Mouse (Mus musculus): ENCODE results near the gene Cel. TPM values are rescaled to one million over a fixed set of nuclear protein-coding genes. Genes with fewer than 3 reads are reported as not detected.

Cel gene
- polyA plus RNA-seq, 1 experiment from 2014 or later: not detected

- TF ChIP-seq EP300 (IDR thresholded peaks at IDR 0.05; ENCODE audit: low read depth) (peak; percentile 42; the same call in 1 of the 2 replicates), CTCF (IDR thresholded peaks at IDR 0.05; ENCODE audit: low read depth) (no peak)
- Histone ChIP-seq H3K9me3 (ENCODE audit: low read length) (no peaks in the 10 kb centered on the region), H3K27me3 (ENCODE audit: insufficient read depth, low read length) (no peaks in the 10 kb centered on the region), H3K27ac (ENCODE audit: low read depth) (peak overlapping the region; percentile 70), H3K9ac (replicated peaks) (peak overlapping the region; percentile 35), H3K4me3 (ENCODE audit: low read depth, low read length) (no peak overlapping the region), H3K4me2 (ENCODE audit: low read depth, low read length) (peak overlapping the region; percentile 52; the same call in 1 of the 2 replicates), H3K36me3 (replicated peaks; ENCODE audit: insufficient read depth, low read length) (no peaks in the 10 kb centered on the region), H3K4me1 (ENCODE audit: insufficient read depth) (peaks cover 52% of the 10 kb centered on the region)
- WGBS (ENCODE audit: insufficient replicate concordance): 21% methylated on average over 12 of the region's 12 CpGs
- DNase-seq (peak; percentile 31), ATAC-seq (no peak)
Observed at GRCm38 (mm10) chr2:28598692-28599568, 35.7 kb upstream of the Cel start.

GRCm38 (mm10) chr2:28597733-28598547 lies 34.7 kb upstream of the Cel start:
- peaks cover 55% of the 10 kb centered on the region for H3K4me1 ChIP-seq (ENCODE audit: insufficient read depth)
- DNase-seq: peak; percentile 63
- TF ChIP-seq EP300 (IDR thresholded peaks at IDR 0.05; ENCODE audit: low read depth) (peak; percentile 99), CTCF (IDR thresholded peaks at IDR 0.05; ENCODE audit: low read depth) (no peak)
- H3K27ac ChIP-seq (ENCODE audit: low read depth): peak overlapping the region; percentile 70
- no peaks in the 10 kb centered on the region for H3K9me3 ChIP-seq (ENCODE audit: low read length)
- ATAC-seq: peak; percentile 61
- H3K36me3 ChIP-seq (replicated peaks; ENCODE audit: insufficient read depth, low read length): no peaks in the 10 kb centered on the region
- no peak overlapping the region for H3K4me3 ChIP-seq (ENCODE audit: low read depth, low read length)
- peak overlapping the region; percentile 48 for H3K9ac ChIP-seq (replicated peaks)
- no peaks in the 10 kb centered on the region for H3K27me3 ChIP-seq (ENCODE audit: insufficient read depth, low read length)
- WGBS (ENCODE audit: insufficient replicate concordance): 39% methylated on average over 7 of the region's 7 CpGs
- peak overlapping the region; percentile 52 for H3K4me2 ChIP-seq (ENCODE audit: low read depth, low read length)

GRCm38 (mm10) chr2:28596998-28597397 lies 33.8 kb upstream of the Cel start:
- H3K36me3 ChIP-seq (replicated peaks; ENCODE audit: insufficient read depth, low read length): no peaks in the 10 kb centered on the region
- H3K9me3 ChIP-seq (ENCODE audit: low read length): no peaks in the 10 kb centered on the region
- H3K4me3 ChIP-seq (ENCODE audit: low read depth, low read length): no peak overlapping the region
- peak; percentile 80 for DNase-seq
- peaks cover 55% of the 10 kb centered on the region for H3K4me1 ChIP-seq (ENCODE audit: insufficient read depth)
- TF ChIP-seq EP300 (IDR thresholded peaks at IDR 0.05; ENCODE audit: low read depth) (peak; percentile 37; the same call in 1 of the 2 replicates), CTCF (IDR thresholded peaks at IDR 0.05; ENCODE audit: low read depth) (peak; percentile 85)
- no peak overlapping the region; the same call in 1 of the 2 replicates for H3K9ac ChIP-seq (replicated peaks)
- peak overlapping the region; percentile 70 for H3K27ac ChIP-seq (ENCODE audit: low read depth)
- H3K27me3 ChIP-seq (ENCODE audit: insufficient read depth, low read length): no peaks in the 10 kb centered on the region
- no peak overlapping the region for H3K4me2 ChIP-seq (ENCODE audit: low read depth, low read length)
- no peak for ATAC-seq
- WGBS (ENCODE audit: insufficient replicate concordance): 75% methylated on average over 7 of the region's 7 CpGs

- Histone ChIP-seq H3K9ac (replicated peaks) (no peak overlapping the region), H3K4me3 (ENCODE audit: low read depth, low read length) (no peak overlapping the region), H3K27me3 (ENCODE audit: insufficient read depth, low read length) (no peaks in the 10 kb centered on the region), H3K36me3 (replicated peaks; ENCODE audit: insufficient read depth, low read length) (no peaks in the 10 kb centered on the region), H3K4me2 (ENCODE audit: low read depth, low read length) (no peak overlapping the region), H3K9me3 (ENCODE audit: low read length) (no peaks in the 10 kb centered on the region), H3K4me1 (ENCODE audit: insufficient read depth) (peaks cover 47% of the 10 kb centered on the region), H3K27ac (ENCODE audit: low read depth) (peak overlapping the region; percentile 49; the same call in 1 of the 2 replicates)
- DNase-seq (peak; percentile 24), ATAC-seq (peak; percentile 67)
- 52% methylated on average over 7 of the region's 7 CpGs for WGBS (ENCODE audit: insufficient replicate concordance)
- TF ChIP-seq EP300 (IDR thresholded peaks at IDR 0.05; ENCODE audit: low read depth): peak; percentile 95
- no peak for TF ChIP-seq CTCF (IDR thresholded peaks at IDR 0.05; ENCODE audit: low read depth)
Observed at GRCm38 (mm10) chr2:28596021-28596420, 32.8 kb upstream of the Cel start.

GRCm38 (mm10) chr2:28592809-28593208 lies 29.6 kb upstream of the Cel start:
- Histone ChIP-seq H3K9ac (replicated peaks) (no peak overlapping the region; the same call in 1 of the 2 replicates), H3K27me3 (ENCODE audit: insufficient read depth, low read length) (no peaks in the 10 kb centered on the region), H3K27ac (ENCODE audit: low read depth) (no peak overlapping the region), H3K4me2 (ENCODE audit: low read depth, low read length) (peak overlapping the region; percentile 64), H3K9me3 (ENCODE audit: low read length) (no peaks in the 10 kb centered on the region), H3K4me1 (ENCODE audit: insufficient read depth) (peaks cover 14% of the 10 kb centered on the region), H3K36me3 (replicated peaks; ENCODE audit: insufficient read depth, low read length) (no peaks in the 10 kb centered on the region), H3K4me3 (ENCODE audit: low read depth, low read length) (no peak overlapping the region)
- WGBS (ENCODE audit: insufficient replicate concordance): 3% methylated on average over 15 of the region's 15 CpGs
- ATAC-seq (peak; percentile 51), DNase-seq (peak; percentile 87)
- peak; percentile 99 for TF ChIP-seq CTCF (IDR thresholded peaks at IDR 0.05; ENCODE audit: low read depth)
- no peak for TF ChIP-seq EP300 (IDR thresholded peaks at IDR 0.05; ENCODE audit: low read depth)

DNA sequence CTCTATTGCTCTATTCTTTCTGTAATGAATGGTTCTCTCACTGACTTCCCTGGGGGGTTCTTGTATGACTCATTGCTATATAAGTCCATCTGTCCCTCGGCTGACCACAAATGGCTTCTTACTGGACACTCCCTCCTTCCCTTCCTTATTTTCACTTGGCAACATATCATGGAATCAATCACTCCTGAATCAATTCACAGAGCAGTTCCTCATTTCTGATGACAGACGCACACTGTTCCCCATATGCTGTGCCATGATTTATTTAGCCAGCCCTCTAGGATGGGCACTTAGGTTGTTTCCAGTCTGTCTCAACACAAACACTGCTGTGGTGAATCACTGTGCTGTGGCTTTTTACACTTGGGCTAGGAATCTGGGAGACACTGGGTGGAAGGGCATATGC lies 28.3 kb upstream of the Cel start:
- ATAC-seq: no peak
- no peaks in the 10 kb centered on the region for H3K9me3 ChIP-seq (ENCODE audit: low read length)
- TF ChIP-seq EP300 (IDR thresholded peaks at IDR 0.05; ENCODE audit: low read depth) (no peak), CTCF (IDR thresholded peaks at IDR 0.05; ENCODE audit: low read depth) (no peak)
- 39% methylated on average over 2 of the region's 2 CpGs for WGBS (ENCODE audit: insufficient replicate concordance)
- no peak overlapping the region for H3K4me3 ChIP-seq (ENCODE audit: low read depth, low read length)
- peaks cover 9% of the 10 kb centered on the region for H3K4me1 ChIP-seq (ENCODE audit: insufficient read depth)
- H3K27ac ChIP-seq (ENCODE audit: low read depth): no peak overlapping the region
- no peak overlapping the region for H3K9ac ChIP-seq (replicated peaks)
- no peak for DNase-seq
- no peak overlapping the region for H3K4me2 ChIP-seq (ENCODE audit: low read depth, low read length)
- H3K27me3 ChIP-seq (ENCODE audit: insufficient read depth, low read length): no peaks in the 10 kb centered on the region
- no peaks in the 10 kb centered on the region for H3K36me3 ChIP-seq (replicated peaks; ENCODE audit: insufficient read depth, low read length)
